Mouse (Mus musculus) heart, postnatal 0 days (tissue): ENCODE measurements around the gene 1700012B07Rik.

ENCODE experiments used
- CTCF ChIP-seq: IDR thresholded peaks from 2 replicates; pipeline ENCODE4 v1.5.1; 2016; ENCODE audit warnings: antibody characterized with exemption, control low read depth, low read depth
- EP300 ChIP-seq: IDR thresholded peaks from 2 replicates; pipeline ENCODE4 v1.6.1; 2016; ENCODE audit warnings: antibody characterized with exemption, low read depth

GRCm38 (mm10) chr11:109795536-109795935 lies 32.3 kb downstream of the 1700012B07Rik start:
- TF ChIP-seq CTCF (no peak), EP300 (no peak)
